Mouse (Mus musculus) heart, postnatal 0 days (tissue): ENCODE measurements at regions not wholly inside any gene's neighbourhood (a gene's known extent, or its start where the extent isn't known, plus 50 kb on each side); places are given as distances from the start of the nearest gene placed in this dataset.

ENCODE experiments used
- CTCF ChIP-seq: IDR thresholded peaks from 2 replicates; pipeline ENCODE4 v1.5.1; 2016; ENCODE audit warnings: antibody characterized with exemption, control low read depth, low read depth
- EP300 ChIP-seq: IDR thresholded peaks from 2 replicates; pipeline ENCODE4 v1.6.1; 2016; ENCODE audit warnings: antibody characterized with exemption, low read depth

GRCm38 (mm10) chr13:111904616-111905212, 95.9 kb upstream of the Map3k1 start:
- no peak for TF ChIP-seq CTCF
- no peak for TF ChIP-seq EP300
